Mouse (Mus musculus) intestine, embryonic 16.5 days (tissue): ENCODE measurements at regions not wholly inside any gene's neighbourhood (a gene's known extent, or its start where the extent isn't known, plus 50 kb on each side); places are given as distances from the start of the nearest gene placed in this dataset.
A peak's percentile ranks its signal among the peaks of the same experiment; 100 is the strongest.

Experiments
- ATAC-seq: fragments of 200-750 bp; cut with Nextera tagmentation; 2 replicates; pipeline ENCODE4 v1.8.0; 2017; ENCODE audit warnings: moderate TSS enrichment, moderate library complexity
- H3K27ac ChIP-seq: fragments of 300-500 bp; sonication (generic); 2 replicates; pipeline ENCODE4 v1.5.1; 2014; ENCODE audit warnings: mild to moderate bottlenecking, low read length
- H3K27me3 ChIP-seq: fragments of 300-500 bp; sonication (generic); replicated peaks from 2 replicates; pipeline ENCODE4 v1.6.1; 2014; ENCODE audit warnings: low read length, control low read depth, mixed read lengths; ENCODE audit not compliant: control insufficient read depth, insufficient read depth
- H3K36me3 ChIP-seq: fragments of 300-500 bp; sonication (generic); 2 replicates; pipeline ENCODE4 v1.6.1; 2014; ENCODE audit warnings: low read length, control low read depth; ENCODE audit not compliant: control insufficient read depth, insufficient read depth
- H3K4me1 ChIP-seq: fragments of 300-500 bp; sonication (generic); 2 replicates; pipeline ENCODE4 v1.6.1; 2014; ENCODE audit warnings: low read length, control low read depth, mixed read lengths; ENCODE audit not compliant: control insufficient read depth, insufficient read depth
- H3K4me2 ChIP-seq: fragments of 300-500 bp; sonication (generic); 2 replicates; pipeline ENCODE4 v1.6.1; 2014; ENCODE audit warnings: low read depth, low read length, control low read depth
- H3K4me3 ChIP-seq: fragments of 300-500 bp; sonication (generic); 2 replicates; pipeline ENCODE4 v1.5.1; 2014; ENCODE audit warnings: mild to moderate bottlenecking, low read length
- H3K9ac ChIP-seq: fragments of 300-500 bp; sonication (generic); 2 replicates; pipeline ENCODE4 v1.6.1; 2014; ENCODE audit warnings: low read depth, low read length
- H3K9me3 ChIP-seq: fragments of 300-500 bp; sonication (generic); 2 replicates; pipeline ENCODE4 v1.6.1; 2016; ENCODE audit warnings: low read length, control low read depth; ENCODE audit not compliant: control insufficient read depth
- WGBS: fragments of 180-500 bp; shearing (Covaris S2); extraction: QIAGEN DNeasy Blood & Tissue Kit; methylation state at CpG from one replicate; pipeline ENCODE4 v1.1.7; 2014; 5-methylcytosine and 5-hydroxymethylcytosine counted together

- H3K4me3 ChIP-seq = no peak overlapping the region
- peak; percentile 53; the same call in 1 of the 2 replicates for ATAC-seq
- WGBS = 46% methylated on average over 3 of the region's 3 CpGs
- H3K9ac ChIP-seq = no peak overlapping the region
- no peak overlapping the region for H3K4me2 ChIP-seq
- H3K27ac ChIP-seq = no peak overlapping the region
- H3K27me3 ChIP-seq = no peaks in the 10 kb centered on the region
- H3K4me1 ChIP-seq = no peaks in the 10 kb centered on the region
- H3K9me3 ChIP-seq = no peaks in the 10 kb centered on the region
- H3K36me3 ChIP-seq = no peaks in the 10 kb centered on the region
These were observed 95.9 kb upstream of the Spin1 start for GRCm38 (mm10) chr13:51004827-51005226.

GRCm38 (mm10) chr13:51010736-51011135 lies 89.9 kb upstream of the Spin1 start:
- Histone ChIP-seq H3K4me3 (no peak overlapping the region), H3K27ac (no peak overlapping the region), H3K9ac (no peak overlapping the region), H3K36me3 (no peaks in the 10 kb centered on the region), H3K27me3 (no peaks in the 10 kb centered on the region), H3K9me3 (no peaks in the 10 kb centered on the region), H3K4me2 (no peak overlapping the region), H3K4me1 (no peaks in the 10 kb centered on the region)
- whole genome bisulfite sequencing = 84% methylated on average over 7 of the region's 7 CpGs
- no peak for ATAC-seq

- Histone ChIP-seq H3K36me3 (no peaks in the 10 kb centered on the region), H3K4me3 (no peak overlapping the region), H3K9ac (no peak overlapping the region), H3K4me2 (no peak overlapping the region), H3K27ac (no peak overlapping the region), H3K9me3 (no peaks in the 10 kb centered on the region), H3K27me3 (no peaks in the 10 kb centered on the region), H3K4me1 (peaks cover 9% of the 10 kb centered on the region; the same call in 1 of the 2 replicates)
- ATAC-seq = no peak
- 73% methylated on average over 3 of the region's 3 CpGs for WGBS
These were observed 84.5 kb upstream of the Spin1 start for GRCm38 (mm10) chr13:51016209-51016608.

GRCm38 (mm10) chr13:51016956-51017703 lies 83.5 kb upstream of the Spin1 start:
- Histone ChIP-seq H3K4me3 (no peak overlapping the region), H3K27ac (no peak overlapping the region; the same call in 1 of the 2 replicates), H3K9me3 (no peaks in the 10 kb centered on the region), H3K4me2 (no peak overlapping the region), H3K36me3 (no peaks in the 10 kb centered on the region), H3K27me3 (no peaks in the 10 kb centered on the region), H3K9ac (no peak overlapping the region), H3K4me1 (peaks cover 11% of the 10 kb centered on the region; the same call in 1 of the 2 replicates)
- WGBS = 70% methylated on average over 16 of the region's 16 CpGs
- ATAC-seq = 0 out of 2 replicates have a peak, but pooled peaks have one; percentile 11

- Histone ChIP-seq H3K9ac (no peak overlapping the region), H3K27ac (peak overlapping the region; percentile 51), H3K4me1 (peaks cover 17% of the 10 kb centered on the region), H3K27me3 (no peaks in the 10 kb centered on the region), H3K4me3 (no peak overlapping the region), H3K9me3 (no peaks in the 10 kb centered on the region), H3K4me2 (no peak overlapping the region), H3K36me3 (no peaks in the 10 kb centered on the region)
- WGBS = 20% methylated on average over 10 of the region's 10 CpGs
- peak; percentile 67 for ATAC-seq
These were observed 82.9 kb upstream of the Spin1 start for GRCm38 (mm10) chr13:51017727-51018321.

GRCm38 (mm10) chr13:51018366-51018765 lies 82.3 kb upstream of the Spin1 start:
- Histone ChIP-seq H3K9ac (no peak overlapping the region), H3K4me3 (no peak overlapping the region), H3K36me3 (no peaks in the 10 kb centered on the region), H3K27me3 (no peaks in the 10 kb centered on the region), H3K4me2 (no peak overlapping the region), H3K27ac (peak overlapping the region; percentile 51), H3K4me1 (peaks cover 19% of the 10 kb centered on the region), H3K9me3 (no peaks in the 10 kb centered on the region)
- no peak for ATAC-seq
- WGBS = 47% methylated on average over 10 of the region's 10 CpGs

- H3K4me1 ChIP-seq = peaks cover 17% of the 10 kb centered on the region
- peak overlapping the region; percentile 59 for H3K27ac ChIP-seq
- H3K4me2 ChIP-seq = no peak overlapping the region
- H3K9ac ChIP-seq = 0 out of 2 replicates have a peak overlapping the region, but pooled peaks have one; percentile 4
- H3K27me3 ChIP-seq = no peaks in the 10 kb centered on the region
- no peaks in the 10 kb centered on the region for H3K36me3 ChIP-seq
- WGBS = 43% methylated on average over 13 of the region's 13 CpGs
- ATAC-seq = 0 out of 2 replicates have a peak, but pooled peaks have one; percentile 22
- no peaks in the 10 kb centered on the region for H3K9me3 ChIP-seq
- H3K4me3 ChIP-seq = no peak overlapping the region
These were observed 78.1 kb upstream of the Spin1 start for GRCm38 (mm10) chr13:51022401-51023250.

GRCm38 (mm10) chr13:51023271-51023670 lies 77.4 kb upstream of the Spin1 start:
- Histone ChIP-seq H3K4me3 (no peak overlapping the region), H3K9me3 (no peaks in the 10 kb centered on the region), H3K9ac (no peak overlapping the region), H3K36me3 (no peaks in the 10 kb centered on the region), H3K4me2 (no peak overlapping the region), H3K27me3 (no peaks in the 10 kb centered on the region), H3K4me1 (peaks cover 13% of the 10 kb centered on the region), H3K27ac (peak overlapping the region; percentile 59; the same call in 1 of the 2 replicates)
- no peak for ATAC-seq
- 70% methylated on average over 11 of the region's 11 CpGs for WGBS

- Histone ChIP-seq H3K9me3 (no peaks in the 10 kb centered on the region; the same call in 1 of the 2 replicates), H3K27me3 (no peaks in the 10 kb centered on the region), H3K27ac (no peak overlapping the region), H3K36me3 (no peaks in the 10 kb centered on the region), H3K4me2 (no peak overlapping the region), H3K4me1 (peaks cover 10% of the 10 kb centered on the region), H3K4me3 (no peak overlapping the region), H3K9ac (no peak overlapping the region)
- 51% methylated on average over 6 of the region's 6 CpGs for WGBS
- no peak for ATAC-seq
These were observed 74.3 kb upstream of the Spin1 start for GRCm38 (mm10) chr13:51026311-51026918.
